Mouse (Mus musculus) CH12.LX (cell line): ENCODE measurements around the gene Clec3b. TPM values are rescaled to one million over a fixed set of nuclear protein-coding genes. Genes with fewer than 3 reads are reported as not detected.

Experiments used
- DNase-seq: peaks from one replicate; pipeline ENCODE4 v3.0.0-alpha.2; 2013; ENCODE audit errors: extremely low read depth
- H3K27ac ChIP-seq: 2 replicates; pipeline ENCODE4 v1.5.1; 2012; ENCODE audit warnings: low read depth, mild to moderate bottlenecking, control low read depth, moderate library complexity; ENCODE audit not compliant: insufficient read depth
- H3K27me3 ChIP-seq: replicated peaks from 2 replicates; pipeline ENCODE3; 2012; ENCODE audit warnings: inconsistent platforms
- H3K36me3 ChIP-seq, 2 experiments: replicated peaks in 1 of 2; 2 replicates each; pipeline versions ENCODE3 to v1.6.1; 2012; ENCODE audit warnings: inconsistent platforms in 1 of 2, low read length in 1 of 2, mild to moderate bottlenecking in 1 of 2, mixed read lengths in 1 of 2, moderate library complexity in 1 of 2; ENCODE audit not compliant: control insufficient read depth in 1 of 2, insufficient read depth in 1 of 2
- H3K4me1 ChIP-seq, 2 experiments: 2 replicates each; pipeline ENCODE4 v1.6.1; 2012; ENCODE audit warnings: inconsistent platforms in 1 of 2, moderate library complexity in 1 of 2; ENCODE audit not compliant: insufficient read depth in 2 of 2, control insufficient read depth in 1 of 2
- H3K4me2 ChIP-seq: 2 replicates; pipeline ENCODE4 v1.6.1; 2012; ENCODE audit warnings: low read depth, mild to moderate bottlenecking, control low read depth; ENCODE audit not compliant: poor library complexity, insufficient read depth, severe bottlenecking
- H3K4me3 ChIP-seq, 3 experiments: fragments of 150-350 bp in 1 of 3; sonication (generic) in 1 of 3; replicated peaks in 1 of 3; 2 replicates each; pipeline versions ENCODE3 to v1.5.1; 2011 to 2012; ENCODE audit warnings: low read depth in 2 of 3, low read length in 2 of 3, mild to moderate bottlenecking in 2 of 3, moderate library complexity in 2 of 3, control low read depth in 1 of 3, improper control_type of control experiment in 1 of 3, inconsistent platforms in 1 of 3, mixed read lengths in 1 of 3; ENCODE audit not compliant: poor library complexity in 1 of 3
- H3K79me2 ChIP-seq: replicated peaks from 2 replicates; pipeline ENCODE4 v1.6.1; 2012; ENCODE audit warnings: mild to moderate bottlenecking, moderate library complexity; ENCODE audit not compliant: control insufficient read depth, poor library complexity, insufficient read depth, severe bottlenecking; ENCODE audit errors: extremely low read depth
- H3K9ac ChIP-seq: 2 replicates; pipeline ENCODE4 v1.6.1; 2012; ENCODE audit warnings: low read depth, mild to moderate bottlenecking, control low read depth, moderate library complexity; ENCODE audit not compliant: insufficient read depth
- H3K9me3 ChIP-seq: replicated peaks from 2 replicates; pipeline ENCODE3; 2012; ENCODE audit warnings: low read length, inconsistent platforms, mixed read lengths
- BHLHE40 ChIP-seq: IDR thresholded peaks from 2 replicates; pipeline ENCODE4 v1.6.1; 2011; ENCODE audit warnings: mild to moderate bottlenecking, low read depth, low read length, improper control_type of control experiment
- CTCF ChIP-seq, 2 experiments: IDR thresholded peaks in 1 of 2; conservative IDR thresholded peaks in 1 of 2; 2 replicates each; pipeline ENCODE4 v1.5.1; 2011 to 2012; ENCODE audit warnings: low read depth in 2 of 2, low read length in 2 of 2, improper control_type of control experiment in 1 of 2, inconsistent platforms in 1 of 2, mild to moderate bottlenecking in 1 of 2, moderate library complexity in 1 of 2
- EP300 ChIP-seq: IDR thresholded peaks from 2 replicates; pipeline ENCODE4 v1.6.1; 2011; ENCODE audit warnings: low read length, improper control_type of control experiment
- ETS1 ChIP-seq: conservative IDR thresholded peaks from 2 replicates; pipeline ENCODE4 v1.6.1; 2012; ENCODE audit warnings: low read depth, mild to moderate bottlenecking, inconsistent platforms, low read length, improper control_type of control experiment, moderate library complexity
- GABPA ChIP-seq: IDR thresholded peaks from 2 replicates; pipeline ENCODE4 v1.6.1; 2012; ENCODE audit warnings: low read depth, low read length, improper control_type of control experiment, inconsistent platforms; ENCODE audit not compliant: insufficient replicate concordance
- MAFK ChIP-seq: IDR thresholded peaks from 2 replicates; pipeline ENCODE4 v1.6.1; 2011; ENCODE audit warnings: low read length, improper control_type of control experiment; ENCODE audit not compliant: insufficient replicate concordance
- MAX ChIP-seq: IDR thresholded peaks from 2 replicates; pipeline ENCODE4 v1.6.1; 2011; ENCODE audit warnings: low read length, improper control_type of control experiment
- MAZ ChIP-seq: IDR thresholded peaks from 2 replicates; pipeline ENCODE4 v1.6.1; 2012; ENCODE audit warnings: low read depth, mild to moderate bottlenecking, inconsistent platforms, low read length, improper control_type of control experiment, moderate library complexity
- MEF2A ChIP-seq: IDR thresholded peaks from 2 replicates; pipeline ENCODE4 v1.6.1; 2014; ENCODE audit warnings: low read depth, mild to moderate bottlenecking, inconsistent platforms, low read length, improper control_type of control experiment, borderline replicate concordance
- PAX5 ChIP-seq: IDR thresholded peaks from 2 replicates; pipeline ENCODE4 v1.6.1; 2012; ENCODE audit warnings: low read length, inconsistent platforms, mixed read lengths
- POLR2A ChIP-seq: IDR thresholded peaks from 2 replicates; pipeline ENCODE4 v1.6.1; 2011; ENCODE audit warnings: low read depth, mild to moderate bottlenecking, improper control_type of control experiment, low read length
- POLR2AphosphoS2 ChIP-seq: IDR thresholded peaks from 2 replicates; pipeline ENCODE4 v1.6.1; 2011; ENCODE audit warnings: low read depth, low read length, improper control_type of control experiment
- RCOR1 ChIP-seq: conservative IDR thresholded peaks from 2 replicates; pipeline ENCODE4 v1.6.1; 2012; ENCODE audit warnings: low read depth, mild to moderate bottlenecking, inconsistent platforms, low read length, improper control_type of control experiment
- TCF12 ChIP-seq: IDR thresholded peaks from 2 replicates; pipeline ENCODE4 v1.6.1; 2014; ENCODE audit warnings: low read depth, mild to moderate bottlenecking, inconsistent platforms, low read length, improper control_type of control experiment
- USF2 ChIP-seq: conservative IDR thresholded peaks from 2 replicates; pipeline ENCODE4 v1.6.1; 2011; ENCODE audit warnings: low read depth, low read length, improper control_type of control experiment
- ZC3H11A ChIP-seq: IDR thresholded peaks from 2 replicates; pipeline ENCODE4 v1.6.1; 2012; ENCODE audit warnings: low read depth, mild to moderate bottlenecking, inconsistent platforms, low read length, improper control_type of control experiment
- dilution Hi-C: fragments of 300-500 bp; cut with MboI; formaldehyde crosslinking; loops from 2 replicates; pipeline ENCODE4 v1.14.3; 2020; ENCODE audit warnings: low sequenced_read_pairs; ENCODE audit not compliant: extremely low pct_unique_long_range_greater_than_20kb, extremely low pct_ligation_motif_present
- in situ Hi-C: fragments of 300-500 bp; cut with MboI; formaldehyde crosslinking; loops from 3 replicates; pipeline ENCODE4 v1.14.3; 2019; ENCODE audit warnings: low sequenced_read_pairs, low pct_ligation_motif_present, low pct_unique_long_range_greater_than_20kb, mixed read lengths
- polyA plus RNA-seq: library from polyadenylated mRNA; unstranded; fragments of >175 nt; gene quantifications from 2 replicates; pipeline ENCODE4 v1.2.1, GENCODE M21; 2012; ENCODE audit warnings: low read depth; ENCODE audit not compliant: insufficient read length
- total RNA-seq, 2 experiments: library from RNA; depleted of rRNA; stranded (reverse); fragments of 300-350 nt in 1 of 2; fragments of >200 nt in 1 of 2; gene quantifications; 2 replicates each; pipeline ENCODE4 v1.2.3; 2012 to 2014

Gene Clec3b
- total and polyA plus RNA-seq, 3 experiments = 0.31 TPM; not detected in 2

DNA sequence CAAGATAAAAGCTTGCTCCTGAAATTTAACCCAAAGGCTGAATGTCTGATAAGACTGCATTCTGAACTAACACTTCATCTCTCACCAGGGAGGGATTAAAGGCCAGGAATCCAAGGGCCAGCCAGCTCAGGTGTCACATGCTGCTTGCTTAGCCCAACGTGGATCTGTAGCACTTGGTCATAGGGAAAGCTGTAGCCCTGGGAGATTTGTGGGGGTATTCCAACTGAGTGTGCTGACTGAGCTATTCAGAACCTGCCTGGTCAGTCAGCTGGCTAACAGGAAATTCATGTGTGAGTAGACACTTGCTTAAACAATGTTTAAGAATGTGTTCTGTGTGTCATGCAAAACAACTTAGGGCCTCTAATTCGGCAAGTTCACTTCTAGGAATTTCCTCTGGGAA, 55.8 kb downstream of the Clec3b start:
- dilution Hi-C loops (no loop called here), in situ Hi-C loops (no loop called here)
- Histone ChIP-seq H3K36me3 (peaks cover 0 to 2% of the 10 kb centered on the region in 2 experiments), H3K27ac (no peak overlapping the region), H3K27me3 (no peaks in the 10 kb centered on the region), H3K4me2 (no peak overlapping the region), H3K4me3 (no peak overlapping the region), H3K9ac (no peak overlapping the region), H3K79me2 (no peaks in the 10 kb centered on the region), H3K4me1 (peaks cover 0 to 7% of the 10 kb centered on the region in 2 experiments), H3K9me3 (no peaks in the 10 kb centered on the region)
- no peak for DNase-seq
- TF ChIP-seq MAFK = no peak
- no peak for TF ChIP-seq POLR2AphosphoS2
- no peak for TF ChIP-seq GABPA
- TF ChIP-seq BHLHE40 = no peak

- Histone ChIP-seq H3K27ac (no peak overlapping the region), H3K4me3 (no peak overlapping the region), H3K36me3 (no peaks in the 10 kb centered on the region), H3K4me1 (peaks cover 0 to 4% of the 10 kb centered on the region in 2 experiments; a peak in 2 of 4 replicates), H3K4me2 (no peak overlapping the region)
- TF ChIP-seq POLR2A = no peak
- TF ChIP-seq BHLHE40 = no peak
- TF ChIP-seq MAX = no peak
- no peak for TF ChIP-seq PAX5
- TF ChIP-seq MAZ = no peak
- no peak for TF ChIP-seq EP300
- TF ChIP-seq ETS1 = no peak
- TF ChIP-seq TCF12 = no peak
- TF ChIP-seq GABPA = no peak
- TF ChIP-seq CTCF (conservative IDR thresholded peaks at IDR 0.05 in 1 of 2, IDR thresholded peaks at IDR 0.05 in 1 of 2; ENCODE audit: low read depth in 2 of 2, low read length in 2 of 2) = no peak
- no peak for TF ChIP-seq ZC3H11A
- no peak for TF ChIP-seq USF2
- no peak for TF ChIP-seq RCOR1
- no peak for TF ChIP-seq MEF2A
- TF ChIP-seq, all 38 proteins: peak for 0
- DNase-seq = no peak
- Histone ChIP-seq H3K9ac (no peak overlapping the region), H3K79me2 (no peaks in the 10 kb centered on the region), H3K27me3 (no peaks in the 10 kb centered on the region), H3K9me3 (no peaks in the 10 kb centered on the region)
- dilution Hi-C loops (no loop called here), in situ Hi-C loops (no loop called here)
These were observed 56.2 kb downstream of the Clec3b start for GRCm38 (mm10) chr9:123206948-123207347.

Other genes with a start within 250 kb of the Clec3b start
- not detected in 2 replicates for gene Zfp105, start 227.9 kb upstream of the Clec3b start, total RNA-seq (2012; rRNA removed)
- gene Zfp105, start 227.9 kb upstream of the Clec3b start, total RNA-seq (2014; rRNA removed) = not detected in 2 replicates
- gene Zfp105, start 227.9 kb upstream of the Clec3b start, polyA plus RNA-seq = not detected in 2 replicates
- gene 1110059G10Rik, start 199.9 kb upstream of the Clec3b start, total RNA-seq (2012; rRNA removed) = 5.6 TPM in 2 replicates
- gene 1110059G10Rik, start 199.9 kb upstream of the Clec3b start, total RNA-seq (2014; rRNA removed) = 25.7 and 32.3 TPM in 2 replicates
- gene 1110059G10Rik, start 199.9 kb upstream of the Clec3b start, polyA plus RNA-seq = 24.5 and 25.2 TPM in 2 replicates
- 51.5 and 51.7 TPM in 2 replicates for gene Kif15, start 199.9 kb upstream of the Clec3b start, total RNA-seq (2012; rRNA removed)
- 85.4 and 101 TPM in 2 replicates for gene Kif15, start 199.9 kb upstream of the Clec3b start, total RNA-seq (2014; rRNA removed)
- gene Kif15, start 199.9 kb upstream of the Clec3b start, polyA plus RNA-seq = 63.5 and 66.6 TPM in 2 replicates
- gene Tmem42, start 129.6 kb upstream of the Clec3b start, total RNA-seq (2012; rRNA removed) = 5.5 and 6.9 TPM in 2 replicates
- 5.1 and 5.3 TPM in 2 replicates for gene Tmem42, start 129.6 kb upstream of the Clec3b start, total RNA-seq (2014; rRNA removed)
- gene Tmem42, start 129.6 kb upstream of the Clec3b start, polyA plus RNA-seq = 6.4 and 6.8 TPM in 2 replicates
- 0.50 and 0.51 TPM in 2 replicates for gene Tgm4, start 116.2 kb upstream of the Clec3b start, total RNA-seq (2012; rRNA removed)
- gene Tgm4, start 116.2 kb upstream of the Clec3b start, total RNA-seq (2014; rRNA removed) = not detected in 2 replicates
- gene Tgm4, start 116.2 kb upstream of the Clec3b start, polyA plus RNA-seq = 0.24 and 0.26 TPM in 2 replicates
- 37.2 and 45.1 TPM in 2 replicates for gene Zdhhc3, start 37.7 kb upstream of the Clec3b start, total RNA-seq (2012; rRNA removed)
- 61.2 and 62.6 TPM in 2 replicates for gene Zdhhc3, start 37.7 kb upstream of the Clec3b start, total RNA-seq (2014; rRNA removed)
- 61.4 and 74.4 TPM in 2 replicates for gene Zdhhc3, start 37.7 kb upstream of the Clec3b start, polyA plus RNA-seq
- 135 and 154 TPM in 2 replicates for gene Exosc7, start 37.7 kb upstream of the Clec3b start, total RNA-seq (2012; rRNA removed)
- gene Exosc7, start 37.7 kb upstream of the Clec3b start, total RNA-seq (2014; rRNA removed) = 139 and 144 TPM in 2 replicates
- 143 and 184 TPM in 2 replicates for gene Exosc7, start 37.7 kb upstream of the Clec3b start, polyA plus RNA-seq
- gene Cdcp1, start 65.1 kb downstream of the Clec3b start, total RNA-seq (2012; rRNA removed) = 3.1 and 3.4 TPM in 2 replicates
- 3.6 and 4.3 TPM in 2 replicates for gene Cdcp1, start 65.1 kb downstream of the Clec3b start, total RNA-seq (2014; rRNA removed)
- 5.0 and 5.9 TPM in 2 replicates for gene Cdcp1, start 65.1 kb downstream of the Clec3b start, polyA plus RNA-seq
- 6.6 and 7.3 TPM in 2 replicates for gene Tmem158, start 109.8 kb downstream of the Clec3b start, total RNA-seq (2012; rRNA removed)
- 1.8 and 2.4 TPM in 2 replicates for gene Tmem158, start 109.8 kb downstream of the Clec3b start, total RNA-seq (2014; rRNA removed)
- 2.1 and 2.9 TPM in 2 replicates for gene Tmem158, start 109.8 kb downstream of the Clec3b start, polyA plus RNA-seq
- 4,255 and 15,188 TPM in 2 replicates for gene Lars2, start 216.0 kb downstream of the Clec3b start, total RNA-seq (2012; rRNA removed)
- 4.8 and 5.1 TPM in 2 replicates for gene Lars2, start 216.0 kb downstream of the Clec3b start, total RNA-seq (2014; rRNA removed)
- 421 and 765 TPM in 2 replicates for gene Lars2, start 216.0 kb downstream of the Clec3b start, polyA plus RNA-seq